ENCODE assay signal across 7 mouse cellular contexts in the genomic region with DNA sequence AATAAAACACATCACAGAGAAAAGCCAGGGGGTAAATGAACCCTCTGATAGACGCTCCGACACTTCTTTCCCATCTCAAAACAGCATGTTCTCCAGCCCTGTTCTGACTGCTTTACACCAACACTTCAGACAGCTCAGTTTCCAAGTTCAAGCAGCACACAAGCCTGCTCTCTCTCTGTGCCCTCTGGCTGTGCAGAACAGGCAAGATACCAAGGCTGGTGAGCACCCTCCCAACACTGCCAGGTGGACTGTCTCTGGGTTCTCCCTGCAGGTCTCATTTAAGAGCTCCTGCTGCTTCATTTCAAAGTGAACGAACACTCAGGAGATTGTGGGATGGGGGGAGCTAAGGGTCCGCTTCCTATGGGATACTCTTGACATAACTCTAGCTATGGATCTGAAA. TPM values are rescaled to one million over a fixed set of nuclear protein-coding genes. Genes with fewer than 3 reads are reported as not detected.
A peak's percentile ranks its signal among the peaks of the same experiment; 100 is the strongest.
DNase-seq lines count a peak whose midpoint lies in the region; ATAC-seq lines count a peak whose summit lies in the region.

No protein-coding gene starts in this region.

- H3K4me1 ChIP-seq in lung, embryonic 15.5 days = peaks cover 50% of the 10 kb centered on the region
- peaks cover 45% of the 10 kb centered on the region for H3K4me1 ChIP-seq in forebrain, embryonic 14.5 days (ENCODE audit: control insufficient read depth, insufficient read depth, low read length)
- peaks cover 36% of the 10 kb centered on the region for H3K4me1 ChIP-seq in limb, embryonic 12.5 days (replicated peaks)
- H3K4me1 ChIP-seq in stomach, embryonic 15.5 days = peaks cover 33% of the 10 kb centered on the region

- H3K9me3 ChIP-seq in lung, embryonic 15.5 days = no peaks in the 10 kb centered on the region
- H3K9me3 ChIP-seq in forebrain, embryonic 14.5 days (replicated peaks; ENCODE audit: control insufficient read depth, low read length) = no peaks in the 10 kb centered on the region
- H3K9me3 ChIP-seq in limb, embryonic 12.5 days = no peaks in the 10 kb centered on the region
- H3K9me3 ChIP-seq in stomach, embryonic 15.5 days = no peaks in the 10 kb centered on the region

- 54% methylated on average over 4 of the region's 4 CpGs for WGBS in lung, embryonic 15.5 days
- 49% methylated on average over 4 of the region's 4 CpGs for WGBS in forebrain, embryonic 14.5 days
- whole genome bisulfite sequencing in limb, embryonic 12.5 days = 71% methylated on average over 4 of the region's 4 CpGs
- WGBS in stomach, embryonic 15.5 days = 54% methylated on average over 4 of the region's 4 CpGs

- peak overlapping the region; percentile 97 for H3K9ac ChIP-seq in lung, embryonic 15.5 days
- H3K9ac ChIP-seq in forebrain, embryonic 14.5 days (ENCODE audit: low read length) = peak overlapping the region; percentile 92
- H3K9ac ChIP-seq in limb, embryonic 12.5 days (replicated peaks) = peak overlapping the region; percentile 88
- 0 out of 2 replicates have a peak overlapping the region, but pooled peaks have one; percentile 11 for H3K9ac ChIP-seq in stomach, embryonic 15.5 days

- no peak overlapping the region for H3K27ac ChIP-seq in lung, embryonic 15.5 days
- H3K27ac ChIP-seq in forebrain, embryonic 14.5 days (ENCODE audit: low read depth, low read length) = no peak overlapping the region
- no peak overlapping the region for H3K27ac ChIP-seq in limb, embryonic 12.5 days
- H3K27ac ChIP-seq in stomach, embryonic 15.5 days = 0 out of 2 replicates have a peak overlapping the region, but pooled peaks have one; percentile 32

- peak overlapping the region; percentile 72 for H3K4me2 ChIP-seq in lung, embryonic 15.5 days
- H3K4me2 ChIP-seq in forebrain, embryonic 14.5 days (ENCODE audit: low read length) = peak overlapping the region; percentile 82
- H3K4me2 ChIP-seq in limb, embryonic 12.5 days = peak overlapping the region; percentile 87
- H3K4me2 ChIP-seq in stomach, embryonic 15.5 days = peak overlapping the region; percentile 89

- no peak for DNase-seq in lung, postnatal 36 days
- no peak for DNase-seq in forebrain, embryonic 14.5 days (ENCODE audit: low spot score)
- no peak for DNase-seq in right cerebral cortex, postnatal 14 days
- no peak for DNase-seq in layer of hippocampus, adult 11-12 months (ENCODE audit: low spot score)

- H3K36me3 ChIP-seq in lung, embryonic 15.5 days = no peaks in the 10 kb centered on the region
- H3K36me3 ChIP-seq in forebrain, embryonic 14.5 days (ENCODE audit: control insufficient read depth, insufficient read depth, low read length) = no peaks in the 10 kb centered on the region
- peaks cover 3% of the 10 kb centered on the region; the same call in 1 of the 2 replicates for H3K36me3 ChIP-seq in limb, embryonic 12.5 days
- no peaks in the 10 kb centered on the region for H3K36me3 ChIP-seq in stomach, embryonic 15.5 days

- no peak for ATAC-seq in lung, embryonic 15.5 days (ENCODE audit: borderline replicate concordance, extremely low read depth, low FRiP score, low TSS enrichment)
- ATAC-seq in forebrain, embryonic 14.5 days = no peak
- ATAC-seq in limb, embryonic 12.5 days (ENCODE audit: insufficient number of reproducible peaks, insufficient read depth, low FRiP score, low TSS enrichment, low read depth) = no peak
- ATAC-seq in stomach, embryonic 15.5 days (ENCODE audit: insufficient read depth, low FRiP score, low read depth) = no peak

- peak overlapping the region; percentile 96 for H3K4me3 ChIP-seq in lung, embryonic 15.5 days
- H3K4me3 ChIP-seq in forebrain, embryonic 14.5 days (ENCODE audit: low read depth, low read length) = peak overlapping the region; percentile 94
- H3K4me3 ChIP-seq in limb, embryonic 12.5 days (replicated peaks) = peak overlapping the region; percentile 85
- peak overlapping the region; percentile 87 for H3K4me3 ChIP-seq in stomach, embryonic 15.5 days (replicated peaks)

- H3K27me3 ChIP-seq in lung, embryonic 15.5 days = no peaks in the 10 kb centered on the region
- no peaks in the 10 kb centered on the region for H3K27me3 ChIP-seq in forebrain, embryonic 14.5 days (replicated peaks; ENCODE audit: control insufficient read depth, insufficient read depth, low read length)
- no peaks in the 10 kb centered on the region for H3K27me3 ChIP-seq in limb, embryonic 12.5 days
- H3K27me3 ChIP-seq in stomach, embryonic 15.5 days (replicated peaks) = no peaks in the 10 kb centered on the region

RNA-seq across cellular contexts. Expression of gene Cfap20, which starts 1.5 kb away (rescaled TPM):
- 143 and 150 TPM in 2 replicates for polyA plus RNA-seq in lung, embryonic 15.5 days (2015; fragmentation: Nextera tagmentation; extraction: Ambion mirVana)
- 137 and 152 TPM in 2 replicates for polyA plus RNA-seq in forebrain, embryonic 14.5 days (2014; fragmentation: Nextera tagmentation; extraction: Ambion mirVana)
- 136 and 144 TPM in 2 replicates for polyA plus RNA-seq in limb, embryonic 12.5 days (2016; fragmentation: Nextera tagmentation; extraction: Ambion mirVana)
- polyA plus RNA-seq in stomach, embryonic 15.5 days (2015; fragmentation: Nextera tagmentation; extraction: Ambion mirVana) = 134 and 140 TPM in 2 replicates

RNA-seq across cellular contexts. Expression of gene Csnk2a2, which starts 56.7 kb away (rescaled TPM):
- polyA plus RNA-seq in lung, embryonic 15.5 days (2015; fragmentation: Nextera tagmentation; extraction: Ambion mirVana) = 9.6 and 11.3 TPM in 2 replicates
- polyA plus RNA-seq in forebrain, embryonic 14.5 days (2014; fragmentation: Nextera tagmentation; extraction: Ambion mirVana) = 14.3 and 15.5 TPM in 2 replicates
- 12.6 and 14.0 TPM in 2 replicates for polyA plus RNA-seq in limb, embryonic 12.5 days (2016; fragmentation: Nextera tagmentation; extraction: Ambion mirVana)
- 8.8 and 11.1 TPM in 2 replicates for polyA plus RNA-seq in stomach, embryonic 15.5 days (2015; fragmentation: Nextera tagmentation; extraction: Ambion mirVana)

Comparison
In these comparisons a context has a peak if more than half of its experiments do, and no peak if none do; other contexts are left out.
1. H3K9ac ChIP-seq: peak in every context shown above with its lines; median percentile 97 in lung, embryonic 15.5 days; 92 in forebrain, embryonic 14.5 days; 88 in limb, embryonic 12.5 days; 11 in stomach, embryonic 15.5 days.